In the genomic region with DNA sequence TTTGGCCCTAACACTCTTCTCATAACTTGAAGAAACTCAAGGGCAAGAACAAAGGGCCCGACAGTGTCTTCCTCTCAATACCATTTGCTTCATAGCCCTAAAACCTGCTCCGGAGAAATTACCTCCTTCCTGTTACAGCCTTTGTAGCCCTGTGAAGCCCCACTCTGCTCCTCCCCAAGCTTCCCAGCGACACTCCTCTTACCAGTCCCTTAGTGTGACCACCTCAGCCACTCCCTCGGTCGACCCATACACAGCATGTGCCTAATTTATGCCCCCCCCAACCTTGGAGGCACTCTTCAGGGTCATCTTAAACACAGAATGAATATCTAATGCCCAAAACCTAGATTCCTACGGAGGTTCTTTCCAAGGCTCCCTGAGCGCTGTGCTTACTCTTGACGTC, we compare ENCODE assay signal across 8 mouse cellular contexts. TPM values are rescaled to one million over a fixed set of nuclear protein-coding genes. Genes with fewer than 3 reads are reported as not detected.
DNase-seq lines count a peak whose midpoint lies in the region; ATAC-seq lines count a peak whose summit lies in the region.

No protein-coding gene starts in this region.

- peak overlapping the region; percentile 92 for H3K27ac ChIP-seq in heart, embryonic 10.5 days
- peak overlapping the region; percentile 79 for H3K27ac ChIP-seq in embryonic facial prominence, embryonic 13.5 days
- peak overlapping the region; percentile 93 for H3K27ac ChIP-seq in intestine, embryonic 15.5 days
- H3K27ac ChIP-seq in midbrain, embryonic 14.5 days (replicated peaks; ENCODE audit: low read depth, low read length), result no peak overlapping the region

- H3K4me1 ChIP-seq in heart, embryonic 10.5 days, result peaks cover 65% of the 10 kb centered on the region
- peaks cover 52% of the 10 kb centered on the region for H3K4me1 ChIP-seq in embryonic facial prominence, embryonic 13.5 days
- H3K4me1 ChIP-seq in intestine, embryonic 15.5 days (replicated peaks), result peaks cover 43% of the 10 kb centered on the region
- H3K4me1 ChIP-seq in midbrain, embryonic 14.5 days (ENCODE audit: control insufficient read depth, insufficient read depth, low read length), result peaks cover 21% of the 10 kb centered on the region; the same call in 1 of the 2 replicates

- H3K9me3 ChIP-seq in heart, embryonic 10.5 days, result no peaks in the 10 kb centered on the region
- no peaks in the 10 kb centered on the region for H3K9me3 ChIP-seq in embryonic facial prominence, embryonic 13.5 days
- H3K9me3 ChIP-seq in intestine, embryonic 15.5 days, result no peaks in the 10 kb centered on the region
- H3K9me3 ChIP-seq in midbrain, embryonic 14.5 days (ENCODE audit: control insufficient read depth, low read length), result no peaks in the 10 kb centered on the region

- no peak for DNase-seq in heart, embryonic 10.5 days (ENCODE audit: low spot score)
- DNase-seq in heart, postnatal 25 days (ENCODE audit: low spot score), result no peak
- no peak for DNase-seq in midbrain, embryonic 14.5 days
- DNase-seq in testis, postnatal 14 days (ENCODE audit: low spot score), result no peak
- DNase-seq in cerebellum, postnatal 4 days (ENCODE audit: low spot score in 2 of 2), result no peak

- WGBS in heart, embryonic 10.5 days, result 4% methylated on average over 8 of the region's 8 CpGs
- 18% methylated on average over 8 of the region's 8 CpGs for WGBS in embryonic facial prominence, embryonic 13.5 days
- WGBS in intestine, embryonic 15.5 days, result 14% methylated on average over 8 of the region's 8 CpGs
- 30% methylated on average over 8 of the region's 8 CpGs for WGBS in midbrain, embryonic 14.5 days

- intact Hi-C loops in heart, postnatal 25 days (cut with DNase I), result no loop called here

- H3K27me3 ChIP-seq in heart, embryonic 10.5 days (ENCODE audit: insufficient read depth, poor library complexity, severe bottlenecking), result 0 out of 2 replicates have a peak, but pooled peaks cover 8% of the 10 kb centered on the region
- peaks cover 19% of the 10 kb centered on the region for H3K27me3 ChIP-seq in embryonic facial prominence, embryonic 13.5 days
- H3K27me3 ChIP-seq in intestine, embryonic 15.5 days (replicated peaks), result no peaks in the 10 kb centered on the region
- H3K27me3 ChIP-seq in midbrain, embryonic 14.5 days (ENCODE audit: control insufficient read depth, insufficient read depth, low read length), result peaks cover 29% of the 10 kb centered on the region

- peak overlapping the region; percentile 76 for H3K9ac ChIP-seq in embryonic facial prominence, embryonic 13.5 days
- peak overlapping the region; percentile 72 for H3K9ac ChIP-seq in intestine, embryonic 15.5 days
- H3K9ac ChIP-seq in midbrain, embryonic 14.5 days (replicated peaks; ENCODE audit: low read length), result no peak overlapping the region; the same call in 1 of the 2 replicates

- H3K36me3 ChIP-seq in heart, embryonic 10.5 days, result peaks cover 23% of the 10 kb centered on the region
- H3K36me3 ChIP-seq in embryonic facial prominence, embryonic 13.5 days, result peaks cover 17% of the 10 kb centered on the region
- no peaks in the 10 kb centered on the region for H3K36me3 ChIP-seq in intestine, embryonic 15.5 days
- no peaks in the 10 kb centered on the region for H3K36me3 ChIP-seq in midbrain, embryonic 14.5 days (ENCODE audit: control insufficient read depth, insufficient read depth, low read length)

- no peak for ATAC-seq in embryonic facial prominence, embryonic 13.5 days (ENCODE audit: insufficient number of reproducible peaks, insufficient read depth, low FRiP score, low TSS enrichment, low read depth)
- ATAC-seq in intestine, embryonic 15.5 days, result no peak
- no peak for ATAC-seq in midbrain, embryonic 14.5 days (ENCODE audit: low FRiP score, low TSS enrichment)
- ATAC-seq in activated CD4-positive, CD25-positive, alpha-beta regulatory T cell, adult 4 months, result no peak

- H3K4me3 ChIP-seq in heart, embryonic 10.5 days, result peak overlapping the region; percentile 77
- peak overlapping the region; percentile 53 for H3K4me3 ChIP-seq in embryonic facial prominence, embryonic 13.5 days
- peak overlapping the region; percentile 55 for H3K4me3 ChIP-seq in intestine, embryonic 15.5 days (replicated peaks)
- H3K4me3 ChIP-seq in midbrain, embryonic 14.5 days (replicated peaks; ENCODE audit: low read depth, low read length), result peak overlapping the region; percentile 44

- peak overlapping the region; percentile 95 for H3K4me2 ChIP-seq in embryonic facial prominence, embryonic 13.5 days
- peak overlapping the region; percentile 96 for H3K4me2 ChIP-seq in intestine, embryonic 15.5 days (replicated peaks)
- H3K4me2 ChIP-seq in midbrain, embryonic 14.5 days (ENCODE audit: low read length), result peak overlapping the region; percentile 93

RNA-seq across cellular contexts. Expression of gene Efna1, which starts 2.3 kb away (rescaled TPM):
- polyA plus RNA-seq in heart, embryonic 10.5 days (2016; fragmentation: Nextera tagmentation; extraction: Ambion mirVana), result 32.0 and 37.7 TPM in 2 replicates
- total RNA-seq in heart, postnatal 25 days (2021), result 10 to 100 TPM; 29.4 to 33.5 TPM
- polyA plus RNA-seq in embryonic facial prominence, embryonic 13.5 days (2015; fragmentation: Nextera tagmentation; extraction: Ambion mirVana), result 40.7 and 43.1 TPM in 2 replicates
- 57.9 and 58.5 TPM in 2 replicates for polyA plus RNA-seq in intestine, embryonic 15.5 days (2015; fragmentation: Nextera tagmentation; extraction: Ambion mirVana)
- 5.2 and 8.7 TPM in 2 replicates for polyA plus RNA-seq in midbrain, embryonic 14.5 days (2014; fragmentation: Nextera tagmentation; extraction: Ambion mirVana)
- not detected for polyA plus RNA-seq in activated CD4-positive, CD25-positive, alpha-beta regulatory T cell, adult 4 months (2017; shearing (Covaris generic))

RNA-seq across cellular contexts. Expression of gene Slc50a1, which starts 8.3 kb away (rescaled TPM):
- 39.9 and 42.4 TPM in 2 replicates for polyA plus RNA-seq in heart, embryonic 10.5 days (2016; fragmentation: Nextera tagmentation; extraction: Ambion mirVana)
- 10 to 100 TPM; 21.0 TPM for total RNA-seq in heart, postnatal 25 days (2021)
- 67.4 and 68.6 TPM in 2 replicates for polyA plus RNA-seq in embryonic facial prominence, embryonic 13.5 days (2015; fragmentation: Nextera tagmentation; extraction: Ambion mirVana)
- polyA plus RNA-seq in intestine, embryonic 15.5 days (2015; fragmentation: Nextera tagmentation; extraction: Ambion mirVana), result 60.6 and 63.9 TPM in 2 replicates
- polyA plus RNA-seq in midbrain, embryonic 14.5 days (2014; fragmentation: Nextera tagmentation; extraction: Ambion mirVana), result 35.3 and 38.1 TPM in 2 replicates
- 100 to 1,000 TPM; 195 to 254 TPM for polyA plus RNA-seq in activated CD4-positive, CD25-positive, alpha-beta regulatory T cell, adult 4 months (2017; shearing (Covaris generic))

RNA-seq across cellular contexts. Expression of gene Dpm3, which starts 19.5 kb away (rescaled TPM):
- polyA plus RNA-seq in heart, embryonic 10.5 days (2016; fragmentation: Nextera tagmentation; extraction: Ambion mirVana), result 76.7 and 86.0 TPM in 2 replicates
- total RNA-seq in heart, postnatal 25 days (2021), result 10 to 100 TPM; 51.7 to 53.9 TPM
- 120 and 147 TPM in 2 replicates for polyA plus RNA-seq in embryonic facial prominence, embryonic 13.5 days (2015; fragmentation: Nextera tagmentation; extraction: Ambion mirVana)
- polyA plus RNA-seq in intestine, embryonic 15.5 days (2015; fragmentation: Nextera tagmentation; extraction: Ambion mirVana), result 131 and 134 TPM in 2 replicates
- 71.6 and 84.1 TPM in 2 replicates for polyA plus RNA-seq in midbrain, embryonic 14.5 days (2014; fragmentation: Nextera tagmentation; extraction: Ambion mirVana)
- 100 to 1,000 TPM; 124 to 160 TPM for polyA plus RNA-seq in activated CD4-positive, CD25-positive, alpha-beta regulatory T cell, adult 4 months (2017; shearing (Covaris generic))

RNA-seq across cellular contexts. Expression of gene Trim46, which starts 32.5 kb away (rescaled TPM):
- 0.79 and 1.9 TPM in 2 replicates for polyA plus RNA-seq in heart, embryonic 10.5 days (2016; fragmentation: Nextera tagmentation; extraction: Ambion mirVana)
- under 1 TPM; 0.47 to 0.59 TPM for total RNA-seq in heart, postnatal 25 days (2021)
- polyA plus RNA-seq in embryonic facial prominence, embryonic 13.5 days (2015; fragmentation: Nextera tagmentation; extraction: Ambion mirVana), result 7.0 and 9.7 TPM in 2 replicates
- 2.9 and 4.1 TPM in 2 replicates for polyA plus RNA-seq in intestine, embryonic 15.5 days (2015; fragmentation: Nextera tagmentation; extraction: Ambion mirVana)
- 63.4 and 71.8 TPM in 2 replicates for polyA plus RNA-seq in midbrain, embryonic 14.5 days (2014; fragmentation: Nextera tagmentation; extraction: Ambion mirVana)
- polyA plus RNA-seq in activated CD4-positive, CD25-positive, alpha-beta regulatory T cell, adult 4 months (2017; shearing (Covaris generic)), result 1 to 10 TPM; 2.1 to 3.4 TPM

RNA-seq across cellular contexts. Expression of gene Krtcap2, which starts 32.9 kb away (rescaled TPM):
- polyA plus RNA-seq in heart, embryonic 10.5 days (2016; fragmentation: Nextera tagmentation; extraction: Ambion mirVana), result 244 and 260 TPM in 2 replicates
- total RNA-seq in heart, postnatal 25 days (2021), result 10 to 100 TPM; 73.5 to 87.6 TPM
- 300 and 361 TPM in 2 replicates for polyA plus RNA-seq in embryonic facial prominence, embryonic 13.5 days (2015; fragmentation: Nextera tagmentation; extraction: Ambion mirVana)
- 348 and 351 TPM in 2 replicates for polyA plus RNA-seq in intestine, embryonic 15.5 days (2015; fragmentation: Nextera tagmentation; extraction: Ambion mirVana)
- polyA plus RNA-seq in midbrain, embryonic 14.5 days (2014; fragmentation: Nextera tagmentation; extraction: Ambion mirVana), result 199 and 237 TPM in 2 replicates
- 100 to 1,000 TPM; 275 to 319 TPM for polyA plus RNA-seq in activated CD4-positive, CD25-positive, alpha-beta regulatory T cell, adult 4 months (2017; shearing (Covaris generic))
